Mouse (Mus musculus): Measurements from ENCODE around the gene Reg4. TPM values are rescaled to one million over a fixed set of nuclear protein-coding genes. Genes with fewer than 3 reads are reported as not detected.

Reg4 gene
- total and polyA plus RNA-seq, 2 experiments from 2014 or later, result 0.19 TPM; not detected in 1

GRCm38 (mm10) chr3:98233504-98233903 lies 11.5 kb downstream of the Reg4 start:
- H3K9me3 ChIP-seq (ENCODE audit: low read length), result no peaks in the 10 kb centered on the region
- ATAC-seq, result no peak
- no peak overlapping the region for H3K4me3 ChIP-seq (ENCODE audit: low read length)
- H3K27me3 ChIP-seq (ENCODE audit: insufficient read depth, low read length), result no peaks in the 10 kb centered on the region
- H3K4me2 ChIP-seq (ENCODE audit: low read depth, low read length), result no peak overlapping the region
- no peaks in the 10 kb centered on the region for H3K4me1 ChIP-seq (ENCODE audit: insufficient read depth, low read length)
- H3K36me3 ChIP-seq (ENCODE audit: insufficient read depth, low read length), result no peaks in the 10 kb centered on the region
- TF ChIP-seq CTCF (IDR thresholded peaks at IDR 0.05; ENCODE audit: low read depth), result no peak
- no peak overlapping the region for H3K9ac ChIP-seq (replicated peaks; ENCODE audit: low read length)
- DNase-seq (ENCODE audit: low spot score), result no peak
- H3K27ac ChIP-seq, result no peak overlapping the region

GRCm38 (mm10) chr3:98236266-98236665 lies 14.3 kb downstream of the Reg4 start:
- DNase-seq (ENCODE audit: low spot score) (no peak), ATAC-seq (no peak)
- no peak overlapping the region for H3K27ac ChIP-seq
- no peaks in the 10 kb centered on the region for H3K36me3 ChIP-seq (ENCODE audit: insufficient read depth, low read length)
- H3K9ac ChIP-seq (replicated peaks; ENCODE audit: low read length), result no peak overlapping the region
- WGBS, result 92% methylated on average over 6 of the region's 6 CpGs
- no peaks in the 10 kb centered on the region for H3K27me3 ChIP-seq (ENCODE audit: insufficient read depth, low read length)
- no peak overlapping the region for H3K4me2 ChIP-seq (ENCODE audit: low read depth, low read length)
- H3K4me3 ChIP-seq (ENCODE audit: low read length), result no peak overlapping the region
- H3K9me3 ChIP-seq (ENCODE audit: low read length), result no peaks in the 10 kb centered on the region
- TF ChIP-seq CTCF (IDR thresholded peaks at IDR 0.05; ENCODE audit: low read depth), result no peak
- H3K4me1 ChIP-seq (ENCODE audit: insufficient read depth, low read length), result no peaks in the 10 kb centered on the region

GRCm38 (mm10) chr3:98237240-98237639 lies 15.3 kb downstream of the Reg4 start:
- ATAC-seq, result no peak
- Histone ChIP-seq H3K4me1 (ENCODE audit: insufficient read depth, low read length) (no peaks in the 10 kb centered on the region), H3K9ac (replicated peaks; ENCODE audit: low read length) (no peak overlapping the region), H3K4me2 (ENCODE audit: low read depth, low read length) (no peak overlapping the region), H3K27ac (no peak overlapping the region), H3K4me3 (ENCODE audit: low read length) (no peak overlapping the region), H3K9me3 (ENCODE audit: low read length) (no peaks in the 10 kb centered on the region), H3K27me3 (ENCODE audit: insufficient read depth, low read length) (no peaks in the 10 kb centered on the region), H3K36me3 (ENCODE audit: insufficient read depth, low read length) (no peaks in the 10 kb centered on the region)
- WGBS, result 73% methylated on average over 5 of the region's 5 CpGs
- TF ChIP-seq CTCF (IDR thresholded peaks at IDR 0.05; ENCODE audit: low read depth), result no peak
- DNase-seq (ENCODE audit: low spot score), result no peak

- Histone ChIP-seq H3K27ac (no peak overlapping the region), H3K9ac (replicated peaks; ENCODE audit: low read length) (no peak overlapping the region), H3K4me1 (ENCODE audit: insufficient read depth, low read length) (no peaks in the 10 kb centered on the region), H3K27me3 (ENCODE audit: insufficient read depth, low read length) (no peaks in the 10 kb centered on the region), H3K4me3 (ENCODE audit: low read length) (no peak overlapping the region), H3K9me3 (ENCODE audit: low read length) (no peaks in the 10 kb centered on the region), H3K4me2 (ENCODE audit: low read depth, low read length) (no peak overlapping the region), H3K36me3 (ENCODE audit: insufficient read depth, low read length) (no peaks in the 10 kb centered on the region)
- ATAC-seq (no peak), DNase-seq (ENCODE audit: low spot score) (no peak)
- 44% methylated on average over 3 of the region's 3 CpGs for WGBS
- no peak for TF ChIP-seq CTCF (IDR thresholded peaks at IDR 0.05; ENCODE audit: low read depth)
Observed at GRCm38 (mm10) chr3:98238150-98238549, 16.2 kb downstream of the Reg4 start.

GRCm38 (mm10) chr3:98242051-98242450 lies 20.1 kb downstream of the Reg4 start:
- ATAC-seq (no peak), DNase-seq (ENCODE audit: low spot score) (no peak)
- H3K9me3 ChIP-seq (ENCODE audit: low read length), result no peaks in the 10 kb centered on the region
- H3K9ac ChIP-seq (replicated peaks; ENCODE audit: low read length), result no peak overlapping the region
- WGBS, result 77% methylated on average over 3 of the region's 3 CpGs
- H3K4me2 ChIP-seq (ENCODE audit: low read depth, low read length), result no peak overlapping the region
- no peak overlapping the region for H3K4me3 ChIP-seq (ENCODE audit: low read length)
- H3K27me3 ChIP-seq (ENCODE audit: insufficient read depth, low read length), result no peaks in the 10 kb centered on the region
- no peak for TF ChIP-seq CTCF (IDR thresholded peaks at IDR 0.05; ENCODE audit: low read depth)
- no peaks in the 10 kb centered on the region for H3K4me1 ChIP-seq (ENCODE audit: insufficient read depth, low read length)
- no peak overlapping the region for H3K27ac ChIP-seq
- no peaks in the 10 kb centered on the region for H3K36me3 ChIP-seq (ENCODE audit: insufficient read depth, low read length)

- Histone ChIP-seq H3K27me3 (ENCODE audit: insufficient read depth, low read length) (no peaks in the 10 kb centered on the region), H3K4me1 (ENCODE audit: insufficient read depth, low read length) (no peaks in the 10 kb centered on the region), H3K9ac (replicated peaks; ENCODE audit: low read length) (no peak overlapping the region), H3K9me3 (ENCODE audit: low read length) (no peaks in the 10 kb centered on the region), H3K36me3 (ENCODE audit: insufficient read depth, low read length) (no peaks in the 10 kb centered on the region), H3K27ac (no peak overlapping the region), H3K4me2 (ENCODE audit: low read depth, low read length) (no peak overlapping the region), H3K4me3 (ENCODE audit: low read length) (no peak overlapping the region)
- ATAC-seq (no peak), DNase-seq (ENCODE audit: low spot score) (no peak)
- 70% methylated on average over 8 of the region's 8 CpGs for WGBS
- no peak for TF ChIP-seq CTCF (IDR thresholded peaks at IDR 0.05; ENCODE audit: low read depth)
Observed at GRCm38 (mm10) chr3:98242458-98243037, 20.6 kb downstream of the Reg4 start.

GRCm38 (mm10) chr3:98245892-98246291 lies 23.9 kb downstream of the Reg4 start:
- no peak overlapping the region for H3K4me2 ChIP-seq (ENCODE audit: low read depth, low read length)
- no peak overlapping the region for H3K9ac ChIP-seq (replicated peaks; ENCODE audit: low read length)
- ATAC-seq (no peak), DNase-seq (ENCODE audit: low spot score) (no peak)
- H3K27me3 ChIP-seq (ENCODE audit: insufficient read depth, low read length), result no peaks in the 10 kb centered on the region
- TF ChIP-seq CTCF (IDR thresholded peaks at IDR 0.05; ENCODE audit: low read depth), result no peak
- no peaks in the 10 kb centered on the region for H3K36me3 ChIP-seq (ENCODE audit: insufficient read depth, low read length)
- H3K4me1 ChIP-seq (ENCODE audit: insufficient read depth, low read length), result no peaks in the 10 kb centered on the region
- H3K4me3 ChIP-seq (ENCODE audit: low read length), result no peak overlapping the region
- no peak overlapping the region for H3K27ac ChIP-seq
- WGBS, result 14% methylated on average over 8 of the region's 8 CpGs
- H3K9me3 ChIP-seq (ENCODE audit: low read length), result no peaks in the 10 kb centered on the region
